Mouse (Mus musculus): ENCODE data around the gene Pgr15l.

Gene Pgr15l

GRCm38 (mm10) chrX:97072369-97072768 lies at the start of gene Pgr15l:
Gene Pgr15l, plus strand, starts transcription at chrX:97072596.
- no peak for ATAC-seq (ENCODE audit: insufficient number of reproducible peaks, low FRiP score, low TSS enrichment)

GRCm38 (mm10) chrX:97027540-97027939 lies 44.9 kb upstream of the Pgr15l start:
- no peak for ATAC-seq (ENCODE audit: insufficient number of reproducible peaks, low FRiP score, low TSS enrichment)

- ATAC-seq (ENCODE audit: insufficient number of reproducible peaks, low FRiP score, low TSS enrichment), result no peak
Measured at GRCm38 (mm10) chrX:97069816-97070215, 2.6 kb upstream of the Pgr15l start.

Measured in cerebellum, adult (tissue).